Mouse (Mus musculus) monocyte, adult 5-6 weeks (primary cell): ENCODE measurements around the gene Mrpl20. TPM values are rescaled to one million over a fixed set of nuclear protein-coding genes. Genes with fewer than 3 reads are reported as not detected.

Experiments
- ATAC-seq: fragments of 153-309, 156-312 bp; replicated peaks from 2 replicates; pipeline ENCODE4 v1.8.0; 2017; ENCODE audit warnings: mild to moderate bottlenecking; ENCODE audit not compliant: low TSS enrichment, insufficient number of reproducible peaks, severe bottlenecking, poor library complexity, low FRiP score
- total RNA-seq: library from RNA; stranded (forward); fragments of 200-1000, 200-491, 200-594 nt; gene quantifications from 3 replicates; pipeline ENCODE4 v1.2.3, GENCODE M21; 2017

The Mrpl20 gene
- total RNA-seq, 1 experiment from 2014 or later, result 56.7 TPM

DNA sequence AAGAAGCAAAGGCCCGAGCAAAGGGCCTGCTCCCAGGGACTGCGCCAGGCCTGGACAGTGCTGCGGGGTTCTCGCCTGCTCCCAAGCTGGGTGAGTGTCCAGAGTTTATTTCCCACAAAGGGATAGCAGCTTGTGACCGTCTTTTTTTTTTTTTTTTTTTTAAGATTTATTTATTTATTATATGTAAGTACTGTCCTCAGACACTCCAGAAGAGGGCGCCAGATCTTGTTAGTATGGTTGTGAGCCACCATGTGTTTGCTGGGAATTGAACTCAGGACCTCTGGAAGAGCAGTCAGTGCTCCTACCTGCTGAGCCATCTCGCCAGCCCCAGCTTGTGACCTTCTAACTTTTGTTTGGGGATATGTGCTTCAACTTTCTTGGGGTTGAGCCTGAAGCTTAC, 18.3 kb downstream of the Mrpl20 start:
- no peak for ATAC-seq

DNA sequence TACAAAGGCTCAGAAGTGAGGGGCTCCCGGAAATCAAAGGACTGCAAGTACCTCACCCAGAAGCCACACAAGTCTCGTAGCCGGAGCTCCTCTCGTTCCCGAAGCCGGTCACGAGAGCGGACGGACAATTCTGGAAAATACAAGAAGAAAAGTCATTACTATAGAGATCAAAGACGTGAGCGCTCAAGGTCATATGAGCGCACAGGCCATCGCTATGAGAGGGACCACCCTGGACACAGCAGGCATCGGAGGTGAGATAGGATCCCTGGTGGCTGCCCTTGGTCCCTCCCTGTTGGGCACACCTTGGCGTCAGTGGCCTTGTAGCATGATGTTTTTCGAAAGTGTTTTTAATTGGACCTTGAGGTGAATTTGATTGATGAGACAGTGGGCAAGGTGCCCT, 20.8 kb downstream of the Mrpl20 start:
- ATAC-seq, result no peak; the same call in 1 of the 2 replicates

DNA sequence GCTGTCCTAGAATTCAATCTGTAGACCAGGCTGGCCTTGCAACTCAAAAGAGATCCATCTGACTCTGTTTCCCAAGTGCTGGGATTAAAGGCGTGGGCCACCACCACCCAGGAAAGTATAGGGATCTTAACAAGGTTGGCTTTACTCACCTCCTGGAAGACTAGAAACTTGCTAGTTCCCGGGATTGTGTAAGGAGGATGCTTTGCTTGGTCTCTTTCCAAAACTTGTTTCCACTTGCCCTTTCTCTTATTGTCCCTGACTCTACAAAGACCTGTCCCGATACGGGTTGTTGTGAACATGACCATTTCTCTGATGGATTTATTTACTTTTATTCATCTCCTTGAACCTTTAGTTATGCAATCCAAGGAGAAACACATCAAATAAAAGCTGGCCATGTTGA, 27.2 kb downstream of the Mrpl20 start:
- ATAC-seq, result no peak

DNA sequence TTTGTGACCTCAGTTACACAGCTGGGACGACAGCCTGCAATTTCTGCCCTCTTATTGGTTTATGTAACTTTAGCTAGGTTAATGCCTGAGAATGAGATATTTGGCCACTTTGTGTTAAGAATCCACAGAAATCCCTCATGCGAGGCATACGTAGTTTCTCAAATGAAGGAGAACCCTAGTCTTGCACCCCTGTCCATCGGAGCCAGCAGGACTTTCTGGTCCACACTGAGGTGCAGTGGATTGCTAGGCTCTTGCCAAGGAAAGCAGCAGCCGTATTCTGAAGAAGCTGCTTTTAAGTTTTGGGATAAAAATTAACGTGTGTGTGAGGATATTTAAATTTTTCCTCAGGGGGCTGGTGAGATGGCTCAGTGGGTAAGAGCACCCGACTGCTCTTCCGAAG, 27.9 kb downstream of the Mrpl20 start:
- no peak for ATAC-seq

DNA sequence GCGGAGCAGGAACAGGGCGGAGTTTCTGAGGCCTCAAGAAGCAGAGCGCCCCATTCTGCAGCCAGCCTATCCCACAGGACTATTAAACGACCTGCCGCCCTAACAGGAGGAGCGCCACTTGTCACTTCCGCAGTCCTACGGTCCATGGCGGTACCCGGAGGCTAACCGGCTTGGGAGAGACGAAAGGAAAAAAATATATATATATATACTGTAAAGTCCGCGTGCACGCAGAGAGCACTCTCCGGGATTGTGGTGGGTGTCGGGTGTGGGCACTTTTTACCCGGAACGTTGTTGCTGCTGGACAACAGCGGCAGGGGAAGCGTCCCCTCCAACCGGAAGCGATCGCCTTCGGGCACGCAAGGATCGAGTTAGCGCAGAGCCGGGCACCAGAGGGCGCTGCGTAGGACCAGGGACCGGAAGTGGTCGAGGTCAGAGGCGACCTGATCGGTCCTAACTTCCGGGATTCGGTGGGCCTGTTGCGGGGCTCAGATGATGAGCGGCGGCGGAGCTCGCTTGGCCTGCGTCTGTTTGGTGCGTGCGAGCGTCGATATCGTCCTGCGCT, 28.6 kb downstream of the Mrpl20 start, which contains the start of gene Aurkaip1:
Aurkaip1 (plus strand) TSS at position 68 of the 562 bp plus-strand sequence.
- peak; percentile 92 for ATAC-seq

DNA sequence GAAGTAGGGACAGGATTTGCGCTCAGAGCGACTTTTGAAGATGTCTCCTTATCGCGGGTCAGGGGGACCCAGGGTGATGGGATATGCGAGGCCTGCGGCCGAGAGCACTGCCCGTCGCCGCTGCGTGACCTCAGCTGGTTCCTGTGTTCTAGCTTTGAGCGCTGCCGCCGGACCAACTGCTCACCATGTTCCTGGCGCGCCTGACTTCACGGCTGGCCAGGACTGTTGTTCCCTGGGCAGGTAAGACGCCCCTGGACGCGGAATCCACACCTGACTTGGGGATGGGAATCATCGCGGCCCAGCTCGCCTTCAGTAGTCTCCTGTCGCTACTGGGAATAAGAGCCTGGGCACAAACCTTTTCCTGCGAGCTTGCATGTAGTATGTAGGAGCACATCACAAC, 29.2 kb downstream of the Mrpl20 start:
- ATAC-seq, result 0 out of 2 replicates have a peak, but pooled peaks have one; percentile 0

DNA sequence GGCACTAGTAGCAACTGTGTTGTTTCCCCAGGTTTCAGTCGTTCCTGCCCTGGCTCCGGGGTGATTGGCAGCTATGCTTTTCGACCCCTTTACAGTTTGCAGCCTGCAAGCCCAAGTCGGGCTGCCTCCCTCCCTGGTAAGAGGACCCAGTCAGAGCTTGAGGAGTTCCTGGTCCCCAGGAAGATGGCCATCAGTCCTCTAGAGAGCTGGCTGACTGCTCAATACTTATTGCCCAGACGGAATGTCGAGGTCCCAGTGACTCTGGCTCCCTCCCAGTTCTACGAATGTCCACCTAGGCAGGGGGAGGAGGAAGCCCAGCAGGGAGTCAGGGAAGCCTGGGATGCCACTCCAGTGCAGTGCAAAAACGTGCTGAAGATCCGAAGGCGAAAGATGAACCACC, 29.6 kb downstream of the Mrpl20 start:
- ATAC-seq, result no peak

DNA sequence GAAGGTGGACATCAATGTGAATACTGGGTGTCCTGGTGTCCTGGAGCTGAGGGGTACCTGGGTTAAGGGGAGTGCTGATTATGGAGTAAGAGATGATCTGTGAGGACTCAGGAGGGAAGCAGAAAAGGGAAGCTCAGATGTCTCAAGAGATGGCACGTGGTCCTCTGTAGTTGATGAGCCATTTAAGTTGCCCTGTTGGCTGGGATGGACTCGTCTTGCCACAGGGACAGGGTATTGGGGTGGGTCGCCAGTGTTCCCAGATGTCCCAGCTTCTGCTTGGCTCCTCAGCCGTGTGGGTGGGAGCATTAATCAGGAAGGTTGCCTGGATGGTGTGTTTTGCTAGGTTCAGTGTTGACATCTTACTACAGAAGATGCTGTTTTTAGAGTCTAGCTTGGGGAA, 30.6 kb downstream of the Mrpl20 start:
- ATAC-seq, result no peak

DNA sequence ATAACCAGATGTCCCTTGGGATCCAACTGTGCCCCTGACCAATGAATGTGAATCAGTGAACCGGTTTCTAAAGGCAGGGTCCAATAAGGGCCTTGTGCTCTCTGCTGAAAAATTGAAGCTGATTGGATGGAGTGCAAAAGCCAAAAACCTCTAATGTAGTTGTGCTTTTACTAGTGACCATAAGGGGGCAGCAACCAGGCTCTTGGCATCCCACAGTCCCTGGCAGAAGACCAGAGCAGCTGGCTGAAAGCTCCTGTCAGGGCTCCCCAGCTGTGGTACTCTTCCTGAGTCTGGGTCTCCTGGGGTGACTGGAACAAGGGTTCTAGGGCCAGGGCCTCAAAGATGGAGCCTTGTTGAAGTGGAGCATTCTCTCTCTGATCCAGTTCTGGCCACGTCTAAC, 31.2 kb downstream of the Mrpl20 start:
- peak; percentile 20 for ATAC-seq

DNA sequence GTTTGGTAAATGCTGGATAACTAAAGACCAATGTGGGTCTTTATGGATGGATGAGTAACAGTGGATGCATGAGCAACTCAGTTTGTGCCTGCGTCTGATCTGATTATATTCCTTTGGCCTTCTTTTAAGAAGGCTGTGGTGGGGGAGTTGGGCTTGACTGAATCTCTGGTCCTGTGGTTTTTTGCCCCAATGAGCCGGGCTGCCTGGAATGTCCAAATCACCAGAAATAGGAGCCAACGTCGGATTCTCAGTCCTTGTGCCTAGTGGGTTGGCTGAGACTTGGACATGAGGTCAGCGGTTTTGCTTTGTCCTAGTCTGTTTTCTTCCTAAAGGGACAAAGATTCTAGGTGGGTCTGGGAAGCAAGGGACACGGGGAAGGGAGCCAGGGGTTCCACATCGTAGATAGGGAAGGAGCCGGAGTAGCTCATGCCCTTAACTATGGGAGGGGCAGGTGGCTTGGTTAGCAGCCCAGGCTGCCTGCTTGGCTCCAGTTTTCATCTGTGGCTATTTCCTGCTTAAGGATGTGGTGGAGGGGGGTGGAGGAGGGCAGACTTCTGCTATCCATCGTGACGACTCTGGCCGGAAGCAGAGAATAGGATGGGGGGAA, 34.8 kb downstream of the Mrpl20 start:
- no peak for ATAC-seq

DNA sequence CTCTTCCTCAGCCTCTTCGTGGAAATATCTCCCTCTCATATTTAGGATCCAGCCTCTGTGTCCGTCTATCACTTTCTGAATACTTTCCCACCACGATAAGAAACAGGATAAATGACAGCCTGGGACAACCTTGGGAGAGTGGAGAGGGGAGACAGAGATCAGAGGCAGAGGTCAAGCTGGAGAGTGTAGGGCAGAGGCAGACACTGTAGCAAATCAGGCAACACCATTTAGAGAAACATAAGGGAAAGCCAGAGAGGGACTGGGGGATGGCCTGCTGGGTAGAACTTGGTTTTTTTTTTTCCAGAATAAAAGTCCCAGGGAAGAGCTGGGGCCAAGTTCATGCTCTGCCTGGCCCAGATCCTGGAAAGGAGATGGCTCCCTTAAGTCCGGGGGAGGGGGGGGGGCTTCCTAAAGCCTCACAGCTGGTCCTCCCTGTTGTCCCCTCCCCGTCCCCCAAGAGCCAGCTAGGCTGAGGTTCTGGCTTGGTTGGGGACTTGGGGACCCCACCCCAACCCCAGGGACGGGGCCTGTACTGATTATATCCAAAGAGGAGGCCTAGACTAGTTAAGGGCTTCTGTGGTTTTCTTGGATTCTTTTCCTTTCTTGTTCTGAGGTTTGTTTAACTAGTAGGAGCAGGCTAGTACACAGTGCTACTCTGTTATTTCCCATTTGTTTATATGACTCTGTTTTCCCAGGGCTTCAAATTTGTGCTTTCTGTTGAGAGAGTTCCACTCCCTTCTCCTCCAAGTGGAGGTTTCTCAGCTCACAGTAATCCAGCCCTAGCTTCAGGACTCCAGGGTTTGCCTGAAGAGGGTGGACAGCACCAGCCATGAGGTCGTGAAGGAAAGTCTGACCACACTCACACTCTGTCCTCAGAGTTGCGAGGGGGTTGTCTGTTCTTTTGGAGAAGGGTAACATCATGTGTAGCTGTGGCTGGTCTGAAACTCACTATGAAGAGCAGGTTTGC, 35.8 kb downstream of the Mrpl20 start:
- no peak for ATAC-seq

DNA sequence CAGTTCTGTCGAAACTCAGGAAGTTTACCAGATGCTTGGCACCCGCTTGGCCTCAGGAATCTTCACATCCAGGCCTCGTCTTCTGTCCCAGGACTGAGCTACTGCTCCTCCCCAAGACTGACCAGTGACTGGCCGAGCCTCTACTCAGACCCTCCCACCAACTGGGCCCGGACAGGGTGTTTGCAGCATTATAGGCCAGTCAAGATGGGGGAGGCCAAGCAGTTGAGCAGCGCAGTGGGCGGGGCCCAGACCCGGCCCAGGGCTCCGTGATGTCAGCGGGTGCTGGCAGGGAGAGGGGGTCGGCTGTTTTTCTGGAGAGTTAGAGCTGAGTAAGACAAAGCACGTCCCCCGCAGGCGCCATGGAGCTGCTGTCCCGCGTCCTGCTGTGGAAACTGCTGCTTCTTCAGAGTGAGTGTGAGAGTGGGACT, 36.8 kb downstream of the Mrpl20 start, which contains the start of gene Mxra8:
Mxra8 (plus strand) TSS at position 198 of the 428 bp plus-strand sequence.
- ATAC-seq, result no peak

DNA sequence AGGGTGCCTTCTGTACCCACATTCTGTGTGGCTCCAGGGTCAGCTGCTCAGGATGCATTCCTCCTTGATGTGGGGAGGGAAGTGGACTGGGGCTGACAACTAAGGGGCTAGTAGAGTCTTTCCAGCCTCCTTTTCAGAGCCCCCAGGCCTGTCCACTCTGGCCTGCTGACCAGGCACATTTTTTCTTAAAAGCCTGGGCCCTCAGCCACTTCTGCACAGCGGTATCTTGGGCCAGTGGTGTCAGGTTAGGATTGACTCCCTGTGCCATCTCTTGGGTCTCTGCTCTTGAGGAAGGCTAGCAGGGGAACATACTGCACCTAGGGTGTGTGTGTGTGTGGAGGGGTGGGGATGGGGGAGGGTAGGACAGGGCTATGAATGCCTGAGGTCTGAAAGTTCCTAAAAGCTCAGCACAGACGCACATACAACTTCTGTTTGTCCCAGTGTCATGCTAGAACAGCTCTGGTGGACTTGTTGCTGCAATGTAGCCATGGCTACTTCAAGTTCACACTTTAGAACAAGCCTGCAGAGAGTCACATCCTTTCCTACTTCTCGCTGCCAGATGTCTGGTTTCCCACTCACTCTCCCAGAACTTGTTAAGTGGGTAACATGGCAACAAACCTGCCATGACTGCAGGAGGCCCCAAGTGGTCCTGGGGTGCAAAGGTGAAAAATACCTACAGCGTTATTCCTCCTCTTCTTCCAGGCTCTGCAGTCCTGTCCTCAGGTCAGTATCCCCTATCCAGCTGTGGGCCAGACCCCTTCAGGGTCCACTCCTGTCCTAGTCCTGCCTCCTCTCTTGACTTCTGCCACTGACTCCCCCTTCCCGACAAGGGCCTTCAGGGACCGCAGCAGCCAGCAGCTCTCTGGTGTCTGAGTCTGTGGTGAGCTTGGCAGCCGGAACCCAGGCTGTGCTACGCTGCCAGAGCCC, 37.7 kb downstream of the Mrpl20 start:
- ATAC-seq, result no peak

DNA sequence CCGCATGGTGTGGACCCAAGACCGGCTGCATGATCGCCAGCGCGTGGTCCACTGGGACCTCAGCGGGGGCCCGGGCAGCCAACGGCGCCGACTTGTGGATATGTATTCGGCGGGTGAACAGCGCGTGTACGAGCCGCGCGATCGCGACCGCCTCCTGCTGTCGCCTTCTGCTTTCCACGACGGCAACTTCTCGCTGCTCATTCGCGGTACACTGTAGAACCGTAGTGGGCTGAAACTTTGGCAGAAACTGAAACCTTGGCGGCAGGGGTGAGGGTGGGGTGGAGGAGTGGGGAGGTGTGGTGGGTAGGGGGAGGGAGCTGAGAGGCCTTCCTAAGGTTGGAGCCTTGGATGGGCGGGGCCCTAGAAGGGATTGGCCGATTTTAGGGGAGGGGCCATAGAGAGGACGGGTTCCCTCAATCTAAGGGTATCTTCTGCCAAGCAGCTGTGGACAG, 38.4 kb downstream of the Mrpl20 start:
- peak; percentile 68 for ATAC-seq

DNA sequence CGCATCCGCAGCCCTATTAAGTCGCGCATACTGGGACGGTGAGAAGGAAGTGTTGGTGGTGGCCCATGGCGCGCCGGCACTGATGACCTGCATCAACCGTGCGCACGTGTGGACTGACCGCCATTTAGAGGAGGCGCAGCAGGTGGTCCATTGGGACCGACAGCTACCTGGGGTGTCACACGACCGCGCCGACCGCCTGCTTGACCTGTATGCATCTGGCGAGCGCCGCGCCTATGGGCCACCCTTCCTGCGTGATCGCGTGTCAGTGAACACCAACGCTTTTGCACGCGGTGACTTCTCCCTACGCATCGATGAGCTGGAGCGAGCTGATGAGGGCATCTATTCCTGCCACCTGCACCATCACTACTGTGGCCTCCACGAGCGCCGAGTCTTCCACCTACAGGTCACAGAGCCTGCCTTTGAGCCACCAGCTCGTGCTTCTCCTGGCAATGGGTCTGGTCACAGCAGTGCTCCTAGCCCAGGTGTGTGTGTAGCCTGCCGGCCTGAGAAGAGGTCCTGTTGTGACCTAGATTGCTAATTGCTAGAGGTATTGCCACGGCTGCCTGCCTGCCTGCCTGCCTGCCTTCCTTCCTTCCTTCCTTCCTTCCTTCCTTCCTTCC, 39.1 kb downstream of the Mrpl20 start:
- ATAC-seq, result no peak

DNA sequence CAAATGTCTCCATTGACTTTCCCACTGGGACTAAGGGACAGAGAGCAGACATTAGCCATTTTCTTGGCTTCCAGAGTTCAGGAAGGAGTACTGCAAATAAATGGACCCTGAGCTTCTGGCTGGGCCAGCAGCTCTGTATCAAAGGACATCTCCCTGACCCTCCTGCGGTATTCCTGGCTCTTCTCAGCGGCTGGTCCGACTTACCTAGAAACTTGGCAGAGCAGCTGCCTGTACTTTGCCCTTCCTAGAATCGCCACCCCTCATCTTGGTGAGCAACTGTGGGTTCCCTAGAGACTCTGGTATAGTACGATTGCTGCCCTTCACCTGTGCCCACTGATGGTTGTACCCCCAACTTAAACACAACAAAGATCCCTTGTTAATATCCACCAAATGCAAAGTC, 40.6 kb downstream of the Mrpl20 start:
- ATAC-seq, result no peak

DNA sequence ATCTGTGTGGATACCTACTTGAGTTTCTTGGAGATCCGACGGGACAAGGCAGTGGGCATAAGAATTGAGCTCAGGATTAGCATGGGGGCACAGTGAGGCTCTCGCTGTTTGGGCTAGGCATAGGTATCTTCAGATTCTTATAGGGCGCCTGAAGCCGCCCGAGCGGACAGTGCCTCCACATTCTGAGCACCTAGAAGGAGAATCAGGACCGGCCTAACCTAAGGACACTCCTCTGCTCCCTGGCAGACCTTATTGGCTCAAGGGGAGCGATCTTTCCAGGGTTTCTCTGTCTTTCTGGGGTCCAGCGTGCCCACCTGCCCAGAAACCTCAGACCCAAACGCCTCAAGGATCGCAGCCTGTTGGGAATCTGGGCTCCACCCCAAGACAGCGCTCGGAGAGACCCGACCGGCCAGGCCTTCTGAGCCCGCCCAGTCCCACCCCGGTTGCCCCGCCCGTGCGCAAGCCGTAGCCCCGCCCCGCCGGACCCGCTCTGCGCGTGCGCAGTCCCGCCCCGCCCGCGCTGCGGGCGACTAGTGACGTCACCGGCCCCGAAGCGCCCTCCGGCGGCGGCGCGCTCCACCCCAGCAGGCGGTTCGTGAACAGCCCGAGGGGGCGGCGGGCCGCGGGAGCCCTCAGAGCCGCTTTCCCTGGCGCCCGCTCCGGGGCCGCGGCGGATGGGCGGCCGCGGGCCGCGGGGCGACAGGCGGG, 44.3 kb downstream of the Mrpl20 start, which contains the start of gene Dvl1:
Dvl1 (plus strand) TSS at position 532 of the 708 bp plus-strand sequence.
- ATAC-seq, result peak; percentile 36
